Mouse (Mus musculus): ENCODE measurements around the gene Ptcra.

DNA sequence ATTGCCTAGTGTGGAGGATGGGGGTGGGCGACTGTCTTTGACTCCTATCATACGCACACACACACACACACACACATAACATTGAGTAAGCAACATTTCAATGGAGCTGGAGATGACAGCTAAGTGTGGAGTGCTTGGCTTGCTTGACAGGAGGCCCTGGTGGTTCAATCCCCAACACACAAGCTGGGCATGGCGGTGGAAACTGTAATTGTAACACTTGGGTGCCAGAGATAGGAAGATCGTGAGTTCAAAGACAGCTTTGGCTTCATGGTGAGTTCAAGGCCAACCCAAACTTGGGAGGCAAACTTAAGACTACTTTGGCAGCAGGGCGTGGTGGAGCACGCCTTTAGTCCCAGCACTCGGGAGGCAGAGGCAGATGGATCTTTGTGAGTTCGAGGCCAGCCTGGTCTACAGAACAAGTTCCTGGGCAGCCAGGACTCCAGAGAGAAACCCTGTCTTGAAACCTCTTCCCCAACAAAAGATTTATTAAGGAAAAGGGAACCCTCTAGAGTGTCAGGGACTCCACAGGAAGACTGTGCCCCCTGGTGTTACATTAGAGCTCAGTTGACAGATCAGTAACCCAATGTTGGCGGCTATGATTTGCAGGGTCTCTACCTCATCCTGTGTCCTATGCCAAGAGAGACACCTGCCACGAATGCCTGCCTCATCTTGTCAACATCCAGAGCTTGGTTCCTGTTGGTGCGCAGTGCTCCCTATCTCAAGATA, 48.6 kb downstream of the Ptcra start:
- TF ChIP-seq SMC3 (IDR thresholded peaks at IDR 0.05; ENCODE audit: low read depth, low read length): no peak; the same call in none of the 2 replicates
- TF ChIP-seq POLR2A (IDR thresholded peaks at IDR 0.05; ENCODE audit: low read depth, low read length): no peak
- peak in 1 of 2 experiments; percentile 16; a peak in 1 of 4 replicates for TF ChIP-seq CTCF (conservative IDR thresholded peaks at IDR 0.05 in 1 of 2, IDR thresholded peaks at IDR 0.05 in 1 of 2; ENCODE audit: low read depth in 2 of 2, low read length in 2 of 2)
- no peak for TF ChIP-seq ZMIZ1 (IDR thresholded peaks at IDR 0.05; ENCODE audit: low read depth, low read length)
- TF ChIP-seq EP300 (IDR thresholded peaks at IDR 0.05; ENCODE audit: low read length): no peak
- no peak for TF ChIP-seq MEF2A (IDR thresholded peaks at IDR 0.05; ENCODE audit: borderline replicate concordance, low read depth, low read length)
- no peak for TF ChIP-seq POLR2AphosphoS2 (IDR thresholded peaks at IDR 0.05; ENCODE audit: low read depth, low read length)
- no peak for TF ChIP-seq CHD2 (IDR thresholded peaks at IDR 0.05; ENCODE audit: low read length)
- no peak for TF ChIP-seq TCF12 (IDR thresholded peaks at IDR 0.05; ENCODE audit: low read depth, low read length)
- TF ChIP-seq E2F4 (IDR thresholded peaks at IDR 0.05; ENCODE audit: insufficient replicate concordance, low read depth, low read length): no peak
- TF ChIP-seq UBTF (IDR thresholded peaks at IDR 0.05; ENCODE audit: low read depth, low read length): no peak
- TF ChIP-seq CHD1 (IDR thresholded peaks at IDR 0.05; ENCODE audit: low read depth, low read length): no peak
- no peak for TF ChIP-seq RCOR1 (conservative IDR thresholded peaks at IDR 0.05; ENCODE audit: low read depth, low read length)
